Mouse (Mus musculus) adrenal gland, postnatal 10 days (tissue): ENCODE results near the gene Egfl7. TPM values are rescaled to one million over a fixed set of nuclear protein-coding genes. Genes with fewer than 3 reads are reported as not detected.

ENCODE experiments used
- DNase-seq: peaks from one replicate; pipeline ENCODE4 v3.0.0; 2021; ENCODE audit warnings: mixed read lengths
- total RNA-seq, 2 experiments: library from RNA; stranded (reverse); gene quantifications; 2 replicates each; pipeline ENCODE4 v1.2.3; 2021

Gene Egfl7
- total RNA-seq, 2 experiments from 2014 or later, result 210 to 304 TPM

DNA sequence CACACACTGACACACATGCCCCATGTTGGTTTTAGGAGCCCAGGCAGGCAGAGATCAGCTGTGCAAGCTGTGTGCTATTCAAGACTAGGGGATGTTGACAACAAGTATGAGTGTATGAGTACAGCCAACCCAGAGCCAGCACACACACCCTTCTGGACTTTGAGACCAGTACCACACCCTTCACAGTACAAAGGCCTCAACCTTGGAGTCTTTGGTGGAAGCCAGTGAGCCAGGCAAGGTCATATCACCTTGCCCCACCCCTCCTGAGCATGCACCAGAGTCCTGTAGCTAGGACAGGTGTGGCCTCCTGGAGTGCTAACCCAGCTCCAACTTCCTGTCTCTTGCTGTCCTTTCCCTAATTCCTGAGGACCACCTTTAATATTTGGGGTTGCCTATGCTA is 31.2 kb downstream of the Egfl7 start:
- DNase-seq, result no peak

GRCm38 (mm10) chr2:26611896-26612295 is 32.1 kb downstream of the Egfl7 start:
- no peak for DNase-seq

DNA sequence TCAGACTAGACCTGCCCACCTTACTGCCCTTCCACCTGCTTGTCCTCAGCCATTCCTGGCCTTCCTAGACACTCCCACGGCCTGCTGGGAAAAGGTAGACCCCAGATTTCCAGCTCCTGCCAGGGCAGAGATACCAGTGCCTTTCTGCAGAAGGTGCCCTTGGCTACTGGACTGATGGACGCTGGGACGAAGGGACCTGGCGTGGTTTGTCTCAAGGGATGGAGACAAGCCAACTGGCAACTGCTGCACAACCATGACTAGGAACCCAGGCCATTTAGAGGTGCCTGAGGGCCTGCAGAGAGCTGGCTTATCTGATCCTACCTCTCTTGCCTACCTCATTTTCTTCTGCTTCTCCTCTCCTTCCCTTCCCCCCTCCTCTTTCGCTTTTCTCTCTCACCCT is 35.1 kb downstream of the Egfl7 start:
- peak; percentile 60 for DNase-seq

- DNase-seq, result no peak
Measured at GRCm38 (mm10) chr2:26615459-26616124, 35.8 kb downstream of the Egfl7 start.

GRCm38 (mm10) chr2:26617331-26617730 is 37.5 kb downstream of the Egfl7 start:
- no peak for DNase-seq

DNA sequence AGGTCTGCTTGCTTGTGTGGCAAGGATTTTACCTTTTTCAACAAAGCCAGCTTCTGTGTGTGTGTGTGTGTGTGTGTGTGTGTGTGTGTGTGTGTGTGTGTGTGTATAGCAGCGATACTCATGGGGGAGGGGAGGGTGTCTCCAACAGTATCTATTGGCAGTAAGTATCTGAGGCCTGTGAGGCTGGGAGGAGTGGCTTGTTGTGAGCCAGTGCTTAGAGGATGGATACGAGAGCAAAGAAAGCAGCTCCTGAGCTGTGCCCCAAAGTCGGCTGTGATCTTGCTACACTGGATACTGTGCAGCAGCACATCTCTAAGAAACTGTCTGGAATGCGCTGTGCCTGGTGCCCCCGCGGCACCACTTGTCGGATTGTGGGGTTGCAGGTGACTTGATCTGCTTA is 38.1 kb downstream of the Egfl7 start:
- DNase-seq, result no peak

DNA sequence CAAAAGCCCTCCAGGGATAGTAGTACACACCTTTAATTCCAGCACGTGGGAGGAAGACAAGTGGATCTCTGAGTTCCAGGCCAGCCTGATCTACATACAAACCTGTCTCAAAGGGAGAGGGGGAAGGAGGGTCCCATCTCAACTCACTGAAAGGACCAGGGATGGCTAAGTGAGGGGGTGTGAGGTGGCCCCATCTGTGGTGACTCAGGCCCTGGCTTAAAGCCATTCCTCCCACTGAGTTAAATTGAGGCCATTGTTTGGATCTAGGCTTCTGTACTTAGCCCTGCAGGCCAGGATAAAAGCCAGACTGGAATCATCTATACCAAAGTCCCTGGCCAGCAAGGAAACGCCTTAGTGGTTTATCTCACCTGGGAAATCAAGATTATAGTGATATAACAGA is 41.4 kb downstream of the Egfl7 start:
- DNase-seq, result no peak

DNA sequence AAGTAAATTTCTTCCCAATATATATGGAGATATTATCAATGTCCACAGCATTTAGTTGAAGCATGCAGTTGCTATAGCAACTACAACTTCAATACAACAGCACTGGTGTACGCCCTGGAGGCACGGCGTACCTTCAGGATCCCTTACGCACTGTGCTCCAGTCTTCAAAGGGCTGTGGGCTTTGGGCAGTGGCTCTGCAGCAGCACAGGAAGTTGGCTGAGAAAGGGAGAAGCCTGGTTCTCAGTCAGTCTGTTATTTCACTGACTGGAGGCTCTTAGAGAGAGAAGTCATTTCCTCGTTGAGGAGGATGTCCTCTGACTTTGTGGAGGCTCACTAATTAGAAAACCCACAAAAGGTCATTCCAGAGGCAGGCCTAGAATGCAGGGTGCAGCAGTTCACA is 43.2 kb downstream of the Egfl7 start:
- no peak for DNase-seq

DNA sequence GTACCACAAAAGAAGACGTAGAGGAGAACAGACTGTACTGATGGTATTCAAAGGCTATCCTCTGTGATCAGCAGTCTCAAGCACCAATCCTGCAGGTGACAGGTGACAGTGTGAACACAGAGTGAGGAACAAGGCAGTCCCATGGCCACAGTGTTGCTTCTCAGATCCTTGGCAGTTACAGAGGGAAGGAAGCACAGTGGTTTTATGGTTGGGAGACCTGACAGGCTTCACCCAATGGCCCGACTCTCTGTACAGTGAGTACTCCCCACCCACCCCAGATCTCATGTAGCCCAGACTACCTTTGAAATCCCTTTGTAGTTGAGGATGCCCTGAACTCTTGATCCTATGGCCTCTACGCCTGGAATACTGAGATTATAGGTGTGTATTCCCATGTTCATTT is 45.6 kb downstream of the Egfl7 start:
- DNase-seq, result no peak

- no peak for DNase-seq
Measured at GRCm38 (mm10) chr2:26626081-26626480, 46.3 kb downstream of the Egfl7 start.

DNA sequence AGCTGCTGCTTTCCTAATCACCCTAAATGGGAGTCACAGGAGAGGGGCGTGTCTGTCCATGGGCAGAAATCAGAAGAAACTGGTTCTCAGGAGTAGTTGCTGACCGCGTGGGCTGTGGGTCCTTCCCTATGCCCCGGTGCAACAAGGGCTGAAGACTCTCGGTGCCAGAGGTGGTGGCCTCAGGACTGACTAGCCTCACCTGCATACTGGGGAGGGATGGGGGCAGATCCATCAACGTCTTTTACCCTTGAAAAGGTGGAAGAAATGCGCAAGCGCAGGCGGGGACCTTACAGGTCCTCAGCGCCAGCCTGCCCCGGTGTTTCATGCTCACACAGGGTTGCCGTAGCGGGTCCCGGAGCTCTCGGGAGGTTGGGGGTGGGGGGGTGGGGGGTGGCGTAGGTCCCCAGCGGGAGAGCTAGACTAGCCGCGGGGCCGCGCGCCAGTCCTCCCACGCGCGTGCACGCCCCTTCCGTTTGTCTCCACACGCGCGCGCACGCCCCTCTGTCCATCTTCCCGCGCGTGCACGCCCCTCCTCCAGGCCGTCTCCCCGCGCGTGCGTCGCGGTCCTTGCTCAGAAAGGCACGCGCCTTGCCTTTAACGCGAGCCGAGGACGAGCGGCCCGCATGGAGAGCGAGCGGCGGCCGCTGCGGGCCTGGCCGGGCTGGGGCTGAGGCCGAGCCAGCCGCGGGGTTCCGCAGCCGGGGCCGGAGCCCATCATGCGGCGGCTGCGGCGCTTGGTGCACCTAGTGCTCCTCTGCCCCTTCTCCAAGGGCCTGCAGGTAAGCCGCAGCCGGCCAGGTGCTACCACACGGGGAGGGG is 48.3 kb downstream of the Egfl7 start, which contains the start of gene Fam69b:
Gene Fam69b, plus strand, starts transcription at position 537 of the 819 bp plus-strand sequence.
- DNase-seq, result peak; percentile 82

- no peak for DNase-seq
Measured at GRCm38 (mm10) chr2:26628792-26629437, 49.1 kb downstream of the Egfl7 start.

GRCm38 (mm10) chr2:26632541-26633395 is 53.0 kb downstream of the Egfl7 start:
- no peak for DNase-seq

DNA sequence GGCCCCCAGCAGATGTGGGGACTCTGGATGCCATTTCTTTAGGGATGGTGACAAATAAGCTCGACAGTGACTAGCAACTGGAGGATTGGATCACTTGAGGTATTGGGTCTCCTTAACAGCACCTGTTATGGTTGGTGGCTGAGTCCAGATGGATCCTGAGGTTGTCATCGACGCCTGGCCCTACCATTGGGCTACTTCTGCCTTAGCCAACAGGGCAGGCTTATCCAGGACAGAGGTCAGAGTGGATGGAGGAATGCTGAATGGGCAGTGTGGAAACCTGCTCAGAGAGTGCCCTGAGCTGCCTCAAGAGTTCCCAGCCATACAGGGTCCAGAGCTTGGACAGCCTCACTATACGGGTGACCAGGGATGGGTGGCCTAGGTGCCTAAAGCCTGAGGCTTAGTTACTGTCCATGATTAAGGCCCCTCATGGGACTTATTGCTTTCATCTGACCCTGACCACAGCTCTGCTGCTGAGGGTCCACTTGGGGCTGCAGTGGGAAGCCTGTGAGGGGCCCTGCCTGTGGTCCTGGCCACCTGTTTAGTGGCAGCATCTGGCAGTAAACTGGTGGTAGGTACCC is 54.2 kb downstream of the Egfl7 start:
- DNase-seq, result no peak

DNA sequence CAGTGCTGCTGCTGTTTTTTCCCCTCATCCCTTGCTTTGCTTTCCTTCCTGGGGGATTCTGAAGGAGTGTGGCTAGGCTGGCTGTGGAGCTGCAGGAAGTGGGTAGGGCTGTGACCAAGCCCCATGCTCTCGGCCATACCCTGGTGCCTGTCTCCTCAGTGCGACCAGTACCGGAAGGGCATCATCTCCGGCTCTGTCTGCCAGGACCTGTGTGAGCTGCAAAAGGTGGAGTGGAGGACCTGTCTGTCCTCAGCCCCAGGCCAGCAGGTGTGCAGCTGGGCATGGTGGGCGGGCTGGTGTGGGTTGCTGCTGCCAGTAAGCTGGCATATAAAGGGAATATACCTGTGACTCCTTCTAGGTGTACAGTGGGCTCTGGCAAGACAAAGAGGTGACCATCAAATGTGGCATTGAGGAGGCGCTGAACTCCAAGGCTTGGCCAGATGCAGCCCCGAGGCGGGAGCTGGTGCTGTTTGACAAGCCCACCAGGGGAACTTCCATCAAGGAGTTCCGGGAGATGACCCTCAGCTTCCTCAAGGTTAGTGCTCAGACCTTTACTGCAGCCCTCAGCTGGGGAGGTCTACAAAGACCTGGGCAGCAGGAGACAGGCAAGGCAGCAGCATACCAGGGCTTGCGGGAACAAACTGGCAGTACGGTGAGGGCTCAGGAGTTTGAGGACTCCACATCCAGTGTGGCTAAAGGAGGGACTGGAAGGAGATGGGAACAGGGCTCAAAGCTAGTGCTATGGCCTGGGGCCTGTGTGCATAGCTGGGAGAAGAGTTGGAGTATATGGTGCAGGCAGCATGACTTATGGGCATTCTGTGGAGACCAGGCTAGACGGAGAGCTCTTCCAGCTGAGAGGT is 55.0 kb downstream of the Egfl7 start:
- DNase-seq, result no peak

GRCm38 (mm10) chr2:26635489-26636324 is 55.9 kb downstream of the Egfl7 start:
- DNase-seq, result no peak

GRCm38 (mm10) chr2:26636325-26636635 is 56.5 kb downstream of the Egfl7 start:
- no peak for DNase-seq

- no peak for DNase-seq
Measured at GRCm38 (mm10) chr2:26637316-26637932, 57.6 kb downstream of the Egfl7 start.

DNA sequence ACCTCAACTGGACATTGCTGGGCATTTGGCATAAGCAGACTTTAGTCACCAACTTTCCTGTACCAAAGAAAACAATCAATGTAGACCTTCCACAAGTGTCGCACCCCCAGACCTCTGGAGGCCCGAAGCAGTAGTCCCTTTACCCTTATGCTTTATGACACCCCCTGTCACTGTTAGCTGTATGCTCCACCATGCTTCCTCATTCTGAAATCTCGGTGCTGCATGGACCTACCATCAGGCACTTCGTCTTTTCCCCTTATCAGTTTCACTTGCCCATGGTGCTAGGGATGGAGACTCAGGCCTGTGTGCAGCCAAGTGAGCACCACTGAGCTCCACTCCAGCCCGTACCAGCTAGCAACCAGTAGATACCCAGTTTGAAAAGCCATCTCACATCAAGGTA is 58.2 kb downstream of the Egfl7 start:
- DNase-seq, result no peak

GRCm38 (mm10) chr2:26638572-26638971 is 58.8 kb downstream of the Egfl7 start:
- DNase-seq, result no peak
